Mouse (Mus musculus) spleen, adult 2 months (tissue): ENCODE measurements around the gene Rmi2.

Experiments used
- CTCF ChIP-seq: fragments of 200-500 bp; IDR thresholded peaks from 2 replicates; pipeline ENCODE4 v1.5.1; 2011; ENCODE audit warnings: mild to moderate bottlenecking, inconsistent platforms; ENCODE audit not compliant: insufficient read depth, insufficient read length, insufficient replicate concordance; ENCODE audit errors: extremely low read depth
- POLR2A ChIP-seq: fragments of 200-500 bp; IDR thresholded peaks from 2 replicates; pipeline ENCODE4 v1.6.1; 2011; ENCODE audit warnings: low read depth, low read length, inconsistent platforms

DNA sequence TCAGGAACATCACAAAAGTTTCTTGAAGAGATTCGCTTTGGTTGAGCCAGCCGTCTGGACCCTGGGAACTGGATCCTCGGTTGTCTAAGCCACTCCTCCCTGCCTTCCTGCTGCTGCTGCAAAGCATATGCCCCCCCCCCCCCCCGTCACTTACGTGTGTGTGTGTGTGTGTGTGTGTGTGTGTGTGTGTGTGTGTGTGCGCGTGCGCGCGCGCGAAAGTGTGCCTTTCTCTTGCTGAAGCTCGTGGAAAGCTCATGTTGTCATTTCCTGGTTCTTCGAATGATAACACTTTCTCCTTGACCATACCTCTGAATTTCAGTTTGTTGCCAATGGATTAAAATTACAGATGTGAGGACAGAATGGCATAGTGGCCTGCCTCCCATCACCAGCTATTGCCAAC is 5.2 kb downstream of the Rmi2 start:
- no peak for TF ChIP-seq CTCF
- TF ChIP-seq POLR2A = no peak
